In the genomic region with DNA sequence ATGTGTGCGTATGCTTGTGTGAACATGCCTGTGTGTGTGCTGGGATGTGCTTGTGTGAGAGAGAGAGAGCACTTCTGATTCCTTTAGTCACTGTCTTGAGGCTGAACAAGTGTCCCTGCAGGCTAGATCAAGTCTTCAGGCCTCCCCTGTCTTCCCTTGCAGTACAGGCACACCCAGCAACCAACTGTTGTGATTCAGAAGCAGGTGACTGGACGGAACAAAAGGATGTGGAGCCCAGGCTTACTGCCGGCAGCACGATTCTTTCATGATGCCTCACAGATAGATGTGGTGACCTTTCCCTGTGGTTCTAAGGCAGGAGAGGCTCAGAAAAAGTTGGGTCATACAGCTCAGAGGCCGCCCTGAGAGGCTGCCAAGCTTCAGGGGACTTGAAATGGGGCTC, we compare ENCODE assay signal across 20 mouse cellular contexts.
A peak's percentile ranks its signal among the peaks of the same experiment; 100 is the strongest.
DNase-seq lines count a peak whose midpoint lies in the region; ATAC-seq lines count a peak whose summit lies in the region.
"Had no signal": no experiment of that assay in that cellular context is flagged by ENCODE, and none has a peak within 500 bp of the region (broad histone marks: within the 10 kb centered on the region; RNA-seq: fewer than 3 reads in every experiment).

No protein-coding gene starts in this region.

- H3K4me1 ChIP-seq in hindbrain, embryonic 12.5 days, result no peaks in the 10 kb centered on the region
- no peaks in the 10 kb centered on the region for H3K4me1 ChIP-seq in heart, embryonic 11.5 days (ENCODE audit: control insufficient read depth, insufficient read depth, low read length)
- H3K4me1 ChIP-seq: embryonic facial prominence, embryonic 12.5 days; forebrain, embryonic 13.5 days; forebrain, embryonic 15.5 days had no signal

- DNase-seq in 3134 (ENCODE audit: extremely low read depth, insufficient read length, low spot score) (peak; percentile 26), 3T3-L1 (ENCODE audit: low read depth, low spot score) (peak; percentile 28), ES-CJ7 (ENCODE audit: low read depth, low spot score) (peak; percentile 88), ZHBTc4 (ENCODE audit: low read depth, low spot score) (peak; percentile 85), liver (no peak)
- DNase-seq: adrenal gland, adult 8-10 months; adrenal gland, postnatal 14 days; adrenal gland, postnatal 36 days; cerebellum, adult 11-12 months; cerebellum, adult 2 months; cerebellum, adult 9-10 months; cerebellum, postnatal 10 days; cerebellum, postnatal 25 days; forebrain, postnatal 0 days had no signal

- no peak overlapping the region for H3K4me3 ChIP-seq in hindbrain, embryonic 12.5 days
- H3K4me3 ChIP-seq in heart, embryonic 11.5 days (ENCODE audit: low read depth, low read length), result no peak overlapping the region
- H3K4me3 ChIP-seq: embryonic facial prominence, embryonic 10.5 days; embryonic facial prominence, embryonic 12.5 days; forebrain, embryonic 13.5 days; forebrain, embryonic 15.5 days had no signal

- 78% methylated on average over 5 of the region's 5 CpGs for WGBS in hindbrain, embryonic 12.5 days
- WGBS in heart, embryonic 11.5 days (ENCODE audit: insufficient replicate concordance), result 74% methylated on average over 5 of the region's 5 CpGs

- no peak overlapping the region for H3K4me2 ChIP-seq in hindbrain, embryonic 12.5 days (replicated peaks)
- H3K4me2 ChIP-seq in heart, embryonic 11.5 days, result no peak overlapping the region
- H3K4me2 ChIP-seq: embryonic facial prominence, embryonic 12.5 days; forebrain, embryonic 13.5 days; forebrain, embryonic 15.5 days had no signal

- no peaks in the 10 kb centered on the region for H3K27me3 ChIP-seq in hindbrain, embryonic 12.5 days
- no peaks in the 10 kb centered on the region for H3K27me3 ChIP-seq in heart, embryonic 11.5 days (ENCODE audit: control insufficient read depth, insufficient read depth, low read length)
- H3K27me3 ChIP-seq: embryonic facial prominence, embryonic 12.5 days; forebrain, embryonic 13.5 days; forebrain, embryonic 15.5 days had no signal

- no peak overlapping the region for H3K9ac ChIP-seq in hindbrain, embryonic 12.5 days
- no peak overlapping the region for H3K9ac ChIP-seq in heart, embryonic 11.5 days (ENCODE audit: low read depth, low read length)
- H3K9ac ChIP-seq: embryonic facial prominence, embryonic 12.5 days; forebrain, embryonic 13.5 days; forebrain, embryonic 15.5 days; forebrain, postnatal 0 days had no signal

- ATAC-seq in hindbrain, embryonic 12.5 days (ENCODE audit: low FRiP score), result no peak
- no peak for ATAC-seq in heart, embryonic 11.5 days (replicated peaks; ENCODE audit: insufficient number of reproducible peaks, low FRiP score, low TSS enrichment)
- ATAC-seq: forebrain, embryonic 13.5 days; forebrain, embryonic 15.5 days; forebrain, postnatal 0 days had no signal

- no peaks in the 10 kb centered on the region for H3K9me3 ChIP-seq in hindbrain, embryonic 12.5 days (replicated peaks)
- no peaks in the 10 kb centered on the region for H3K9me3 ChIP-seq in heart, embryonic 11.5 days (replicated peaks; ENCODE audit: control insufficient read depth, low read length)
- H3K9me3 ChIP-seq: embryonic facial prominence, embryonic 10.5 days; embryonic facial prominence, embryonic 12.5 days; forebrain, embryonic 13.5 days; forebrain, embryonic 15.5 days had no signal

- H3K27ac ChIP-seq in hindbrain, embryonic 12.5 days, result no peak overlapping the region
- H3K27ac ChIP-seq in heart, embryonic 11.5 days (ENCODE audit: low read depth, low read length), result no peak overlapping the region
- H3K27ac ChIP-seq: embryonic facial prominence, embryonic 10.5 days; embryonic facial prominence, embryonic 12.5 days; forebrain, embryonic 13.5 days; forebrain, embryonic 15.5 days had no signal

- no peaks in the 10 kb centered on the region for H3K36me3 ChIP-seq in hindbrain, embryonic 12.5 days
- H3K36me3 ChIP-seq in heart, embryonic 11.5 days (ENCODE audit: control insufficient read depth, insufficient read depth, low read length), result no peaks in the 10 kb centered on the region
- H3K36me3 ChIP-seq: embryonic facial prominence, embryonic 10.5 days; embryonic facial prominence, embryonic 12.5 days; forebrain, embryonic 15.5 days had no signal
